Mouse (Mus musculus) gastrocnemius, postnatal 36 days (tissue): ENCODE measurements around the gene Ect2l. TPM values are rescaled to one million over a fixed set of nuclear protein-coding genes. Genes with fewer than 3 reads are reported as not detected.
"Not testable (repeated sequence)": the region's sequence is repeated elsewhere in the genome, so short reads cannot be mapped to it uniquely, and the experiment has no call there.

ENCODE experiments used
- DNase-seq, 2 experiments: peaks; one replicate each; pipeline ENCODE4 v3.0.0; 2022
- intact Hi-C: fragments of 180-260 bp; cut with DNase I; formaldehyde crosslinking; loops from one replicate; pipeline ENCODE4 v1.15.1; 2025
- total RNA-seq, 2 experiments: library from RNA; stranded (reverse); gene quantifications; 2 replicates each; pipeline ENCODE4 v1.2.3; 2021

Ect2l gene
- total RNA-seq, 2 experiments from 2014 or later, result 0.32 to 0.46 TPM

- intact Hi-C loops, result loop anchor here (10.0 kb wide), 1 partner anchor 319 kb away; no protein-coding TSS in a partner anchor
- DNase-seq, result no peak
These were observed 16.5 kb downstream of the Ect2l start for GRCm38 (mm10) chr10:18194156-18194555.

- intact Hi-C loops, result loop anchor here (10.0 kb wide), 1 partner anchor 318 kb away; no protein-coding TSS in a partner anchor
- DNase-seq, result no peak
These were observed 17.5 kb downstream of the Ect2l start for GRCm38 (mm10) chr10:18193221-18193620.

DNA sequence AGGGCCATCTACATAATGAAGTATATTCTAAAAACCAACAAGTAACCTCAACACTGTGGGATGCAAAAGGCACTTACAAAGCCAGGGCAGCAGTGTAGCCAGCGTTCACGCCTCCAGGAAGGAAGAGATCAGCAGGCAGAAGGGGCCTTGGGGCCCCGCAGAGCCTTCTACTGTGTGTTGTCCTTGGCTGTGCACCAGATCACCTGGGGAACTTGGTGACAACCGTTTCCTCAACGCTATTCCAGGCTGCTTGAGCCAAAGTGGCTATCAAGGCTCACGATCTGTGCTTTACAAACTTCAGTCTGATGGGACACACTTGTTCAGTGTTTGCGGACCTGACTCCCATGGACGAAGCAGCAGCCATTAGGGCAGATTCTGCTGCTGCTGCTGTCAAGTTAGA is 19.0 kb downstream of the Ect2l start:
- intact Hi-C loops, result loop anchor here (10.0 kb wide), 1 partner anchor 317 kb away; no protein-coding TSS in a partner anchor
- no peak for DNase-seq

GRCm38 (mm10) chr10:18189498-18189897 is 21.2 kb downstream of the Ect2l start:
- intact Hi-C loops, result no loop called here
- DNase-seq, result no peak

DNA sequence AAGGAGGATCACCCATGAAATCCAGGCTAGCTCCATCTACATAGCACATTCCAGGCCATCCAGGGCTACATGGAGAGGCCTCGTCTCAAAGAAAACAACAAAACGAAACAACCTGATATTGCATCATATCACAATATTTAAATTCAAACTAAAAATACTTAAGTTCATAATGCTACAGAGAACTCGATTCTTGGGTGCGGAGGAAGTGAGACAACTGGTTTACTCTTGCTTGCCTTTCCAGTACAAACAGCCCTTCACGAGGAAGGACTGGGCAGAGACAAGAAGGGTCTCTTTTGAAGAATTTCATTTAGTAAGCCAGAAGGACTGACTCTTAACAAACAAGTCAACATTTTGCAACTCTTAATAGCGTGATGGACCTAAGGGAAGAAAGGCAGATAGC is 22.1 kb downstream of the Ect2l start:
- intact Hi-C loops, result no loop called here
- DNase-seq, result no peak

- intact Hi-C loops, result no loop called here
These were observed 28.4 kb downstream of the Ect2l start for GRCm38 (mm10) chr10:18182246-18182645.

DNA sequence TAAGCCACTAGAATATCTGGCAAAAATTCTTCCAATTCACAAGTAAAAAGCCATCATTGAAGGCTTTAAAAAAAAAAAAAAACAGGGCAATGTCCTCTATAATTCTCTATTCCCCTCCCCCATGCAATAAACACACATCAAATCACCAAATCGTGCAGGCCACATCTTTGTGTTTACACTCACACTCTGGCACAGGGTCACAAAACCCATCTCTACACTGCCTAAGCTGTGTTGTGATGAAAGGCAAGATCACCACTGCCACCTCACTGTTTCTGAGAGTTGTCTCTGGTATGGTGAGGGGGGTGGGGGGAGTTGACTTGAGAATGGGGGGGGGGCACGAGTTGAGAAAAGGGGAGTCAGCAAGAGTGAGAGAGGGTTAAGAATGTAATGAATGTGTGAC is 33.4 kb downstream of the Ect2l start:
- no peak for DNase-seq
- intact Hi-C loops, result no loop called here

More at GRCm38 (mm10) chr10:18182246-18182645, 28.4 kb downstream of the Ect2l start:
- DNase-seq, result no peak

DNA sequence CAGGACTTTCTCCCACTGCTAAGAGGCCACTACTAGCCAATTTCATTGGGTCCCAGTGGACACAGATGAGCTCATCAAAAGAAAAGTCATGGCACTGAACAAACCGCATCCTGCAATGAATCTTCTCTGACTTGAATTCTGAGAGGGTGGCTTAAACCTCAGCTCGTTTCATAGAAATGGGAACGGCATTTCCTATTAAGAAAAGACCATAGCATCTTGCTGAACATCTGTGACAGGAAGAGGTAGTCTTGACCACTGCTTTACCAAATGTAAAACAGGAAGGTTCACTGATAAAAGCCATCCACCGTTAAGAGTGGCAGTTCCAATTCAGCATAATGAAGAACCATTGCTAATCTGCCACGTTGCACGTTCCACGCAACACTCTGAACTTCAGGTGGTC is 34.0 kb downstream of the Ect2l start:
- no peak for DNase-seq
- intact Hi-C loops, result no loop called here

DNA sequence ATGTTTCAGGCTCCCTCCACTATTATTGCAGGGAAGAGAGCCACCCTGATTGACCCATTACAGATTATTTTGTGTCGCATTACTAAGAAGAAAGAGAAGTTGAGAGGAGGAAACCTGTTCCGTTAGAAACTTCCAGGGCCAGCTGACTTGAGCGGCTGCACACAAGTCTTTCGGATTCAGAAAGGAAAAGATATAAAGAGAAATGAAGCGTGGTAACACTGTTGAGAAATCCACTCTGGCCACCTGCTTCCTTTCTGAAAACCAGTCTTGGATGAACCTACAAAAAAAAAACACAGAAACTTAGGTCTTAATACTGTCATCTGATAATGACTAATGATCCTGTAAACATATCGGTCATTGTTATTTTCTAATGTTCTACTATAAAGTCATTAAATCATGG is 35.6 kb downstream of the Ect2l start:
- intact Hi-C loops, result no loop called here
- no peak for DNase-seq

- DNase-seq, result no peak
- intact Hi-C loops, result no loop called here
These were observed 48.2 kb downstream of the Ect2l start for GRCm38 (mm10) chr10:18162435-18162971.

DNA sequence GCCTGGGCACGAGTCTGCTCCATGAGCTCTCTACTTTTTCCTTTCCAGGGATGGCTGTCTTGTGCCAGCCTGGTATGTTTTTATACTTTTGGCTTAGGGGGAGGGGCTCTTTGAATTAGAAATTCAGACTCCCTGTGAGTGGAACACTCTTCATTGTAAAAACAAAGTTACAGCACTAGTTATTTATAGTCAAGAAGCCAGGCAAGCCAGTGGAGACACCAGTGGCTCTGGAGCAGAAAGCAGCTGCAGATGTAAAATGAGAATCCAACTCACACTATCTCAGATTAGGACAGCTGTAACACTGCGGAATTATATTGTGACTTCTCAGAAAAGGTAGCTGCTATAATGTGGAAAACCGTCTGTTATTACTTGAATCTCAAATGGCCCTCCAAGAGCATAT is 63.5 kb downstream of the Ect2l start:
- DNase-seq, result no peak
- intact Hi-C loops, result no loop called here

DNA sequence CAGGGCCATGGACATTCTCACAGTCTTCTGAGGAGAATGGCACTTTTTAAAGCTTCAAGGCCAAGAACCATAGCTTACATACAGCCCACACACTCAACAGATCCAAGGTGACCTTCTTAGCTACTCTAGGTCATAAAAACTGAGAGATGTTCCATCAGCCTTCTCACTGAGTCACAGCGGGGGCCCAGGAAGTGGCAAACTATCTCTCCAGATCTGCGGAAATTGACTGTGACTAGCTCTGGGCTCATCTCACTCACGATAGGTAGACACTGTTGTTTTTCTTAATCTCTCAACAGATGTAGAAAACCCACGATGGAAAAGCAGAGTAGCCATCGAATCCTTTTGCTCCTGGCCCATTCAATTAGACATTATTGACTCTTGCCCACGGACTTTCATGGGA is 68.5 kb downstream of the Ect2l start:
- DNase-seq, result no peak
- intact Hi-C loops, result no loop called here

DNA sequence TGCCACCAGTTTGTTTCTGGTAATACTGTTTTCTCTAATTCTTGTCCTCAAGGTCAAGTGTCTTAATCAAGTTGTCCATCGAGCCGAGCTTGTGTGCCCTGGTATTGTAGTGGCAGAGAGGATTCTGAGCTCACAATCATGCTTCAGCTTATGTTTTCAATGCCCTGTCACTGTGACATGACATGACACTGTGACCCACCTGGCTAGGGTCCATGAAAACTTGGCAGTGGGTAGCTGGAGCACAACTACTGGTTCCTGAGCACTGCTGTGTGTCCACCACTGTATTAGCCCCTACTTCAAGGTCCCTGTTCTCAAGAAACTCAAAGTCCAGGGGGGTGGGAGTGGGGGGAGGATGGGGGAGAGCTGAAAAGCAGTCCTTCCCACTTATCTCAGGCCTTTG is 69.3 kb downstream of the Ect2l start:
- intact Hi-C loops, result no loop called here
- no peak for DNase-seq

- intact Hi-C loops, result no loop called here
- no peak for DNase-seq
These were observed 71.1 kb downstream of the Ect2l start for GRCm38 (mm10) chr10:18139615-18140014.

GRCm38 (mm10) chr10:18138853-18139503 is 71.7 kb downstream of the Ect2l start:
- intact Hi-C loops, DNase-seq: not testable (repeated sequence)

DNA sequence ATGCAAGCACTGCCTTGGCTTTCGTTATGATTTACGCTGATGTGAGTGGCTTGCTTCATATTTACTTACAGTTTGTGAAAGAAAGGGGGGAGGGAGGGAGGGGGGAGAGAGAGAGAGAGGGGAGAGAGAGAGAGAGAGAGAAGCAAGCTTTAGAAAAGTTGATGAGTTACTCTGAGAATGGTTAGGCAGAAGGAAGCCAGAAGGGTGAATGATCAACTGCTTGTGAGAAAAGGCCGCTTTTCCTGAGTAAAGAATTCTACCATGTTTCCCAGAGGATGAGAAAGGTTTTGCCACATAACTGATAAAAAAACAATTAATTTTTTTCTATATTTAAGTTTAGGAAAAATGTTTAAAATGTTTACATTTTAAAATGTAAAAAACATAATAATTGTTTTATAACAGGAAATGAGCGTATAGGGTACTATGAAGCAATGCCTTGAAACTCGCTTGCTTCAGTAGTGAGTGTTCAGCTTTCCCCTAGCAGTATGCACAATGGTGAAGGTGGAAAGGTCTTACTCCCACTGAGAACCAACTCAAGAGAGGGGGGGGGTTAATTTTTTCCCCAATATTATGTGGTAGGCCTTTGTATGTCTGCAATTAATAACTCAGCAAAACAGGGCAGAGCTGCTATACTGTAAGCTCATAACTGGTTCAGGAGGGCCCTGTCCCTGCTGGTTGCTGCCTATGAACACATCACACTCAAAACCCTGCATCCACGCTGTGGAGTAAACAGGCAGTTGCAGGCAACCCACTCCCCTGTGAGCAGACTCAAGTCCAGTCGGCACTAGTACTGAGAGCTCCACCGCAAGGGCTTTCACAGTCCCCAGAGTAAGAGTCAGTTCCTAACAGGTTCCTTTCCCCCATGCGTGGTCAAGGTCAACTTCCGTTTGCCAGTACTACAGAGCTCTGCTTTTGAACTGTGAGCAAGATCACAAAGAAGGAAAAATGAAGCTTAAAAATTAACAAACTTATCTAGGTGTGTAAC is 78.7 kb downstream of the Ect2l start:
- intact Hi-C loops, result no loop called here

DNA sequence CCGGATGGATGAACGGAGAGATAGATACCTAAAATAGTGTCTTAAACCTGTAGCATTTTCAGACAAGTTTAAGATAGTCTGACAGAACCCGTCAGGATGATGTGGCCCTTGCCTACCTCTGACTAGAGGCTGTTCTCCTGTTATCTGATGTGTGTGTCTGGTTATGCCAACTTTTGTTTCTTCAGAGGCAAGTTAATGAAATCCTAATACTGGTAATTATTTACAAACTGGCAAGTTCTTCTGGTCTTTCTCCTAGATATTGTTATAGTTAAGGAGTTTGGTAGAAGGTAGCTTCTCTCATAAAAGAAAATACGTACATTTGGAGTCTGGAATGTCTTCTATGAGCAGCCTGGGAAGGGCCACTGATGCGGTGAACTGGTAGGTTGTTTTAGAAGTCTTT is 80.4 kb downstream of the Ect2l start:
- no peak for DNase-seq
- intact Hi-C loops, result no loop called here

More for the DNA sequence above, 78.7 kb downstream of the Ect2l start:
- no peak for DNase-seq

DNA sequence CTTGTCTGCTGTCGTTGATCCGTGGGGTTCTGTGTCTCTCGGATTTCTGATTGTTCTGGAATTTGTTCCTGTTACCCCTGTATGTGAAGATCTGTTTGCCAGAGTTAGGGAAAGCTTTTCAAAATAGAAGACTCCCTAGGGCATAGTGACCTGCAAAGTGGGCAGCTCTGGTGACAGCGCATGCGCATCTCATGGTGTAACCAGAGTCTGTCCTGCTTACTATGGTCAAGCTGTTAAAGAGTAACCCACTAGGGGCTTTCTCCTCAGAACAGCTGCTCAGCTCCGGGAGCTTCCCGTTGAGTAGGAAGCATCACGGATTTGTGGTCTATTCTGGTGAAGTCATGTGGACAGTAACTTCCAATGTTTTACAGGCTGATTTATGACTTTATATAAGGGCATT is 92.4 kb downstream of the Ect2l start:
- no peak for DNase-seq
- intact Hi-C loops, result no loop called here

DNA sequence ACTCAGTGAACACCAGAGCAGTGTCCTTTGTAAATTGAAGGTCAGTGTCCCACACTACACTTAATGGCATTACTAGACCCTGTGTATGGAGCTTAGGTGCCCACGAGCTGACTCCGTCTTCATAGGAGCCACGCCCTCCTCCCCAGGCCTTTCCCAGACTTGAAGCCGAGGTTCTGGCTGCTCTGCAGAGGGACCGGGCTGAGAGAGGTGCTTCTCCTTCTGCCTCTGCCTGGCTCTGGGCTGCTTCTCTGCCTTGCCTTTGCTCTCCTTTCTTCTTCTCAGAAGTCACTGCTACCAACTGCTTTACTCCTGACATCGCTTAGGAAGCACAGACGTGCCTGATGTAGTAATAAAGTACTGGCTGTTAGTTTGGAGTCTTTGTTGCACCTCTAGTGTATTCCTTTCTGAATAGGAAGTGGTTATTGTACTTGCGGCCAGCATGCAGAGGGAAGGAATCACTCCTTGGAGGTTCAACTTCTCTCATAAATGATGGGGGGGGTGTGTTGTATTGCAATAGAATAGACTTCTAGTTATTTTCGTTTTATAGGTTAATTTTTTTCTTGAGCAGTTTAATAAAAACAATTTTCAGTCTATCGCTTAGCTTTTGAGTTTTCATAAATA is 97.1 kb downstream of the Ect2l start:
- intact Hi-C loops, result no loop called here

DNA sequence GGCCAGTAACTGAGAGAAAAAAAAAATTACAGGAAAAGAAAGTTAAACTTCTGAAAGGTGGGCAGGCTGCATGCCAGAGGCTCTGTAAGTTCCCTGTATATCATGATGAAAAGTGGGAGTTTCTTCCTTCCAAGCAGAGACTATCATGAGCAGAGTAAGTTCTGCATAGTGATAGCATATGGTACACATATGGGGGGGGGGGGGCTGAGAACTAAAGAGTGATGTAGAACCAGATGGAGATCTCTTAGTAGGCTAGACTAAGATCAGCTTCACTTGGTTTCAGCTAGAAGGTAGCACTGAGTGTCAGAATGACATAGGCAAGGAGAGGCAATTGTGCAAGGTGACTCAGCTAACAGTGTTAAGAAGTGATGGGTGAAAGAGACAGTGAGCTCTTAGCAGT is 99.8 kb downstream of the Ect2l start:
- no peak for DNase-seq
- intact Hi-C loops, result no loop called here

More for the DNA sequence above, 97.1 kb downstream of the Ect2l start:
- no peak for DNase-seq

DNA sequence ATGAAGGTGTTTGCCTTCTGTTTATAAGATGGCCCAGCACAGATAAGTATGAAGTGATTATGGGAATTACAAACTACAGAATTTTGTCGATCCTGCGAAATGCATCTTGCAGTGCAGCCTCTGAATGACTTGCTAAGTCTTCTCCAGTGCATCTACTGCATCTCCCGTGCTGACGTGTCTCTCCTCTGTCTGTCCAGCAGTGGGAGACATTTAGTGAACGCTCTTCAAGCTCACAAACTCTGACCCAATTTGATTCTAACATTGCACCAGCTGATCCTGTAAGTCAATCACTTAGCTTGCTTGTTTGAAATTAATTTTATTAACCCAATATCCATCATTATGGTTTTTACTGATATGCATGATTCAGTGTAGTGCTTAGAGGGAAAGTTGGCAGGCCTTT is 103.2 kb downstream of the Ect2l start:
- no peak for DNase-seq
- intact Hi-C loops, result loop anchor here (5.0 to 10.0 kb wide), 2 partner anchors 90 to 373 kb away; no protein-coding TSS in a partner anchor
